Mouse (Mus musculus): ENCODE measurements at regions not wholly inside any gene's neighbourhood (a gene's known extent, or its start where the extent isn't known, plus 50 kb on each side); places are given as distances from the start of the nearest gene placed in this dataset.

- ATAC-seq (ENCODE audit: low read depth) = no peak
- no peaks in the 10 kb centered on the region; the same call in 1 of the 2 replicates for H3K9me3 ChIP-seq (replicated peaks)
- no peak overlapping the region for H3K4me3 ChIP-seq (replicated peaks)
- no peaks in the 10 kb centered on the region for H3K36me3 ChIP-seq
- no peaks in the 10 kb centered on the region for H3K27me3 ChIP-seq
- H3K27ac ChIP-seq = no peak overlapping the region
- no peak for DNase-seq
- H3K4me1 ChIP-seq (replicated peaks) = no peaks in the 10 kb centered on the region
- no peak overlapping the region for H3K9ac ChIP-seq
- H3K4me2 ChIP-seq = no peak overlapping the region
These were observed 420.8 kb upstream of the Lcorl start for GRCm38 (mm10) chr5:46278190-46278589.

GRCm38 (mm10) chr5:46256730-46257129 is 399.3 kb upstream of the Lcorl start:
- DNase-seq = no peak
- Histone ChIP-seq H3K4me1 (replicated peaks) (no peaks in the 10 kb centered on the region), H3K27me3 (no peaks in the 10 kb centered on the region), H3K27ac (no peak overlapping the region), H3K9ac (no peak overlapping the region), H3K4me3 (replicated peaks) (no peak overlapping the region), H3K9me3 (replicated peaks) (no peaks in the 10 kb centered on the region), H3K4me2 (no peak overlapping the region), H3K36me3 (no peaks in the 10 kb centered on the region)
- WGBS (ENCODE audit: insufficient replicate concordance) = 64% methylated on average over 6 of the region's 6 CpGs
- ATAC-seq (ENCODE audit: low read depth) = no peak

- Histone ChIP-seq H3K36me3 (no peaks in the 10 kb centered on the region), H3K27ac (no peak overlapping the region), H3K9me3 (replicated peaks) (no peaks in the 10 kb centered on the region), H3K9ac (no peak overlapping the region), H3K4me2 (no peak overlapping the region), H3K4me1 (replicated peaks) (no peaks in the 10 kb centered on the region), H3K27me3 (no peaks in the 10 kb centered on the region), H3K4me3 (replicated peaks) (no peak overlapping the region)
- DNase-seq (no peak), ATAC-seq (ENCODE audit: low read depth) (no peak)
These were observed 396.5 kb upstream of the Lcorl start for GRCm38 (mm10) chr5:46253940-46254339.

- Histone ChIP-seq H3K9me3 (replicated peaks) (no peaks in the 10 kb centered on the region), H3K4me1 (replicated peaks) (no peaks in the 10 kb centered on the region), H3K9ac (no peak overlapping the region), H3K27ac (no peak overlapping the region), H3K27me3 (no peaks in the 10 kb centered on the region), H3K36me3 (no peaks in the 10 kb centered on the region), H3K4me2 (no peak overlapping the region), H3K4me3 (replicated peaks) (no peak overlapping the region)
- ATAC-seq (ENCODE audit: low read depth) (no peak), DNase-seq (no peak)
- 55% methylated on average over 5 of the region's 5 CpGs for WGBS (ENCODE audit: insufficient replicate concordance)
These were observed 378.1 kb upstream of the Lcorl start for GRCm38 (mm10) chr5:46235364-46236067.

DNA sequence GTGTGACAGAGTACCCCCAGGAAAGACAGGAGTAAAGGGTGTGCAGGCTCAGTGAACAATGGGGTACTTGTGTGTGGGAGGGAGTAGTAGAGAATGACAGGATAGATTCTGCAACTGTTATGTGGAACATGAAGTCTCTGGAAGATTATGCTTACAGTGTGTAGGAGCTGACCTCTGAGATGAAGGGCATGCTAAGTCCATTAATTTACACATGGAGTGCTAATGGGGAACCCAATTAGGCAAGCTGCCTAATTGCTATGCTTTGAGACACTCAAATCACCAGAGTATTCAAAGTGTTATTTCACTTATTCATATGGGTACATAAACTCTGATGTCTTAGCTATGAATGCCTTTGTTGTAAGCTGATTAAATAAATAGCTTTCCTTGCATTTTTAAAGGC is 375.4 kb upstream of the Lcorl start:
- Histone ChIP-seq H3K9me3 (replicated peaks) (no peaks in the 10 kb centered on the region), H3K27ac (no peak overlapping the region), H3K36me3 (no peaks in the 10 kb centered on the region), H3K9ac (no peak overlapping the region), H3K4me3 (replicated peaks) (no peak overlapping the region), H3K4me1 (replicated peaks) (no peaks in the 10 kb centered on the region), H3K27me3 (no peaks in the 10 kb centered on the region), H3K4me2 (no peak overlapping the region)
- no peak for DNase-seq
- ATAC-seq (ENCODE audit: low read depth) = no peak

DNA sequence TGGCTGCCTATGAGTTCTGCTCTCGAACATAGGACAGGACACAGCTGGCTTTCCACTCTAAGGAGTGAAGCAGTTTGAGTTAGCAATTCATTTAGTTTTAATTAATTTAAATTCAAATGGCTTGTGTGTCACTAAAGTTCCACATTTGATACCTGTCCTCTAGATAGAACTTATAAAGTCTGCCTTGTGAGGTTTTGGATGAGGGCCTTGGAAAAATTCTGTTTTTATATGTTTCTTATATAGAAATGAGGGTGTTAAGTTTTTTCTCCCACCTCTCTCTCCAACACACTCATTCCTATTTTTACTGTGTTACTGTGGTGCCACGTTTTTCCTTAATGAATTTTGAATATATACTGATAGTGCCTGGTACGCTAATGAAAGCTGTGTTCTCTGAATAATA is 371.3 kb upstream of the Lcorl start:
- no peaks in the 10 kb centered on the region for H3K9me3 ChIP-seq (replicated peaks)
- H3K36me3 ChIP-seq = no peaks in the 10 kb centered on the region
- DNase-seq (no peak), ATAC-seq (ENCODE audit: low read depth) (no peak)
- no peaks in the 10 kb centered on the region for H3K27me3 ChIP-seq
- no peak overlapping the region for H3K9ac ChIP-seq
- no peaks in the 10 kb centered on the region for H3K4me1 ChIP-seq (replicated peaks)
- 42% methylated on average over 3 of the region's 3 CpGs for WGBS (ENCODE audit: insufficient replicate concordance)
- H3K27ac ChIP-seq = no peak overlapping the region
- no peak overlapping the region for H3K4me3 ChIP-seq (replicated peaks)
- H3K4me2 ChIP-seq = no peak overlapping the region

DNA sequence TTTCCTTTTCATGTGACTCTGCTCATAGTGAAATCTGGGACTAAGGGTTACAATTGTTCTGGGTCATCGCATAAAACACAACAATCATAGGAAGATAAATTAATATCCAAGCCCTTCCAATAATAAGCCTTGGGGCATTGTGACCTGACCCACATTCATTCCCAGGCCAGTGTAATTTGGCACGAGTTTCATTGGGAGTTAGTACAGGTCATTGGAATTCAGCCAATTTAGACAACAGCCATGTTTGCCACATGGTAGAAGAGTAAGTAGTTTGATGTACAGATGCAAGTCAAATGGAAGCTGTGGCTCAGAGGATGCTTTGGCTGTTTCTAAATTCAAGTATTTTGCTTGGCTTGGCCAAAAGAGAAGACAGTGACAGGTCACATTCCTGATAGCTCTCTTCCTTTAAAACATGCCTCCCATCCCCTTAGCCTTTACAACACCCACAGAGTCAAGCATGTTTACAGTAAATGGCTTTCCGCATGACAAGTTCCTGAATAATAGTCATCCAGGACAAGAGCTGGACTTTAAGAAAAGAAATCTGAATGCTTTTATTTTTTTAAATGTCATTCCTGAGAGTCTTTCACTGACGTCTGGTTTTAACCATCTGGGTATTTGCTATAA is 355.5 kb upstream of the Lcorl start:
- Histone ChIP-seq H3K4me2 (no peak overlapping the region), H3K36me3 (no peaks in the 10 kb centered on the region), H3K9ac (no peak overlapping the region), H3K4me3 (replicated peaks) (no peak overlapping the region), H3K27me3 (no peaks in the 10 kb centered on the region), H3K27ac (no peak overlapping the region), H3K9me3 (replicated peaks) (no peaks in the 10 kb centered on the region), H3K4me1 (replicated peaks) (no peaks in the 10 kb centered on the region)
- 55% methylated on average over 4 of the region's 4 CpGs for WGBS (ENCODE audit: insufficient replicate concordance)
- ATAC-seq (ENCODE audit: low read depth) (no peak), DNase-seq (no peak)

- WGBS (ENCODE audit: insufficient replicate concordance) = 36% methylated on average over 2 of the region's 2 CpGs
These were observed 351.7 kb upstream of the Lcorl start for GRCm38 (mm10) chr5:46209076-46209475.

DNA sequence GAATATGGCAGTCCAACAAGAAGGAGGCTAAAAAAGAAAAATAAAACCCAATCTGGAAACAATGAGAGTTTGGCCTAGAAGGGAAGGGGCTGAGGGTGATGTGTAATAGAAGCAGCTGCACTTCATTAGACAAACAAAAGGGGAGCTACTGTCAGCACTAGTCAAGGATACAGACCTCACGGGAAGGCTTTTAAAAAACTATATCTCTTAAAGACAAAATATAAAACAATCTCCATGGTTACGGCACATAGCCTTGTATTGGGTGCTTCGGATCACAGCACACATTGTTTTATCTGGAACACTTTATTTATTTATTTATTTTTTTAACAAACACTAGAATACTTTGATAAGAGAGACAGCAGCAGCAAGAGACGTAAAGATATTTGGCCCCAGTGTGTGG is 346.3 kb upstream of the Lcorl start:
- Histone ChIP-seq H3K4me2 (no peak overlapping the region), H3K4me3 (replicated peaks) (no peak overlapping the region), H3K9ac (no peak overlapping the region), H3K27ac (no peak overlapping the region), H3K4me1 (replicated peaks) (no peaks in the 10 kb centered on the region), H3K36me3 (no peaks in the 10 kb centered on the region), H3K9me3 (replicated peaks) (no peaks in the 10 kb centered on the region), H3K27me3 (no peaks in the 10 kb centered on the region)
- DNase-seq (no peak), ATAC-seq (ENCODE audit: low read depth) (no peak)
- WGBS (ENCODE audit: insufficient replicate concordance) = 60% methylated on average over 4 of the region's 4 CpGs

More at GRCm38 (mm10) chr5:46209076-46209475, 351.7 kb upstream of the Lcorl start:
- Histone ChIP-seq H3K4me3 (replicated peaks) (no peak overlapping the region), H3K36me3 (no peaks in the 10 kb centered on the region), H3K4me2 (no peak overlapping the region), H3K9ac (no peak overlapping the region), H3K27ac (no peak overlapping the region), H3K4me1 (replicated peaks) (no peaks in the 10 kb centered on the region), H3K9me3 (replicated peaks) (no peaks in the 10 kb centered on the region), H3K27me3 (no peaks in the 10 kb centered on the region)
- ATAC-seq (ENCODE audit: low read depth) = no peak
- DNase-seq = no peak

DNA sequence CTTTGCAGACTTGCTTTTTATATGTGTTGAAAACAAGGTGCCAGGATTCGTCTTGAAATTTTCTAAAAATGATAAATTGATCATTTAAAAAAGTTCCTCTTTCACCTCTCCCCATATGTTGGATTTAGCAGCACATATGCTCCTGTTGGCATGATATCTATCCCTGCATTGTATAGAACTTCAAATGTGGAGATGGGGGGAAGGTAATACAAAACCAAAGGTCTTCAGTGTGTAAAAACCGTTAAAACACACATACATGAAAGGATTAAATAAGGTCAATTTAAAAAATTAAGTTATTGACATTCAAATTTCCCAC is 345.0 kb upstream of the Lcorl start:
- DNase-seq (no peak), ATAC-seq (ENCODE audit: low read depth) (no peak)
- Histone ChIP-seq H3K4me2 (no peak overlapping the region), H3K9me3 (replicated peaks) (no peaks in the 10 kb centered on the region), H3K4me1 (replicated peaks) (no peaks in the 10 kb centered on the region), H3K27me3 (no peaks in the 10 kb centered on the region), H3K4me3 (replicated peaks) (no peak overlapping the region), H3K27ac (no peak overlapping the region), H3K36me3 (no peaks in the 10 kb centered on the region), H3K9ac (no peak overlapping the region)
- WGBS (ENCODE audit: insufficient replicate concordance) = 55% methylated on average over 2 of the region's 2 CpGs

DNA sequence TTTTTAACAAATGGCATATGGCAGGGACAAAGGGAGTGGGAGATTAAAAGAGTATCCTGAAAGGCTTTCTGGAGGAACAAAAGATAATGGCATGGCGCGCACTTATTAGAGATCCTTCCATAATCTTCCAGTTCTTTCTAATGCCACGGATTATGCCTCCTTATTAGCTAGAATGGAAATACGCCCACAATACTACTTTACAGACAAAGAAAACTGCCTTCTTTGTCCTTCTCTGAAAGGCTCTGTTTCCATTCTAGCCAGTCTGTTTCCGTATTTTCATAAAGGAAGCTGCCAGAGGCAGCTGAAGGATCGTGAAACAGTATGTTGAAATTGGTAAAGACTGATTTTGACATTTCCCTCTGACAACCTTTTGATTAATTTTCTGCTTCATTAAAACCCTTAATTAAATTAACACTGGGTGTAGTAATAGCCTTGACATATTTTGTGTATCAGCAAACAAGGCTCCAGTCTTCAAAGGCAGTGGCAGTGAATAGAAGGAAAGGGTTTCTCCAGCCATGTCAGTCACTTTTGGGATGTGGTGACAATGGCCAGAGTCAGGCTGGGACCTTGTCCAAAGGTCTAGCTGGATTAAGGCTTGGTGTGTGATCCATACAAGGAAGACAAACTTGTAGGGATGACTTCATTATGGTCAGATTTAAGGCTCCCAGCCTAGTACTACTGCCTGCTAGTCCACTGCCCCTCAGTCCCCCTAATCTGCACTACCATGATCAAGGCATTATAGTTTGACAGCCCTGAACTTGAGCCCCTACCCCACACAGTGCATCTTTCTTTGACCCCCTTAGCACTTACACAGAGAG is 344.4 kb upstream of the Lcorl start:
- WGBS (ENCODE audit: insufficient replicate concordance) = 72% methylated on average over 6 of the region's 6 CpGs
- no peak overlapping the region for H3K4me2 ChIP-seq
- no peak overlapping the region for H3K4me3 ChIP-seq (replicated peaks)
- H3K9ac ChIP-seq = no peak overlapping the region
- no peaks in the 10 kb centered on the region for H3K9me3 ChIP-seq (replicated peaks)
- no peak for ATAC-seq (ENCODE audit: low read depth)
- no peak for DNase-seq
- no peak overlapping the region for H3K27ac ChIP-seq
- no peaks in the 10 kb centered on the region for H3K4me1 ChIP-seq (replicated peaks)
- H3K27me3 ChIP-seq = no peaks in the 10 kb centered on the region
- H3K36me3 ChIP-seq = no peaks in the 10 kb centered on the region

DNA sequence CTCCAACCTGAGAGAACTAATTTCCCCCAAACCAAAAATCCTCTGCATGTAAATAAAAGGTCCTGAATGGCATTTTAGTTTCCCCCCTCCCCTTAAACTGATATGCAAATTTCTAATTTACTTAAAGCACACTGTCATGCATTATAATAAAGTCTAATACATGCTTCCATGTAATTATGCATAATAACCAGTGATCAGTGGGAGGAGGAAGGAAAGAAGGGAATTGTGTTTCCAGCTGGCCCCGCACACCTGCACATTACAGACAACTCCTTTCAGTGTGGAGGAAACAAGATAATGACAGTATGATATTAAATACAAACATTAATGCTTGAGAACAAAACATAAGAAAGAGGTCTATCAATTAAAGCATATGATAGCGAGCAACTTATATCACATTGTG is 329.5 kb upstream of the Lcorl start:
- 69% methylated on average over 2 of the region's 2 CpGs for WGBS (ENCODE audit: insufficient replicate concordance)
- no peak overlapping the region for H3K27ac ChIP-seq
- H3K9ac ChIP-seq = no peak overlapping the region
- no peaks in the 10 kb centered on the region for H3K4me1 ChIP-seq (replicated peaks)
- no peak for DNase-seq
- no peaks in the 10 kb centered on the region for H3K36me3 ChIP-seq
- H3K4me3 ChIP-seq (replicated peaks) = no peak overlapping the region
- H3K9me3 ChIP-seq (replicated peaks) = no peaks in the 10 kb centered on the region
- H3K4me2 ChIP-seq = no peak overlapping the region
- ATAC-seq (ENCODE audit: low read depth) = no peak
- no peaks in the 10 kb centered on the region for H3K27me3 ChIP-seq
